Mouse (Mus musculus) embryonic facial prominence, embryonic 11.5 days (tissue): ENCODE results near the gene Ntmt1. TPM values are rescaled to one million over a fixed set of nuclear protein-coding genes. Genes with fewer than 3 reads are reported as not detected.

Experiments
- ATAC-seq: fragments of 200-750 bp; cut with Nextera tagmentation; replicated peaks from 2 replicates; pipeline ENCODE4 v1.8.0; 2017; ENCODE audit warnings: low read depth; ENCODE audit not compliant: insufficient number of reproducible peaks, low FRiP score, low TSS enrichment
- DNase-seq: peaks from one replicate; pipeline ENCODE4 v3.0.0-alpha.2; 2015; ENCODE audit warnings: low spot score
- H3K27ac ChIP-seq: fragments of 300-500 bp; sonication (generic); replicated peaks from 2 replicates; pipeline ENCODE4 v1.5.1; 2014; ENCODE audit warnings: mild to moderate bottlenecking, low read depth, low read length, control low read depth
- H3K27me3 ChIP-seq: fragments of 300-500 bp; sonication (generic); 2 replicates; pipeline ENCODE4 v1.6.1; 2014; ENCODE audit warnings: mild to moderate bottlenecking, low read length, moderate library complexity, mixed read lengths; ENCODE audit not compliant: control insufficient read depth, insufficient read depth
- H3K36me3 ChIP-seq: fragments of 300-500 bp; sonication (generic); replicated peaks from 2 replicates; pipeline ENCODE4 v1.6.1; 2014; ENCODE audit warnings: low read depth, mild to moderate bottlenecking, low read length, moderate library complexity, mixed read lengths; ENCODE audit not compliant: control insufficient read depth, insufficient read depth
- H3K4me1 ChIP-seq: fragments of 300-500 bp; sonication (generic); 2 replicates; pipeline ENCODE4 v1.6.1; 2014; ENCODE audit warnings: low read length, mixed read lengths; ENCODE audit not compliant: control insufficient read depth, insufficient read depth
- H3K4me2 ChIP-seq: fragments of 300-500 bp; sonication (generic); 2 replicates; pipeline ENCODE4 v1.6.1; 2014; ENCODE audit warnings: low read depth, mild to moderate bottlenecking, control low read depth, low read length, moderate library complexity
- H3K4me3 ChIP-seq: fragments of 300-500 bp; sonication (generic); 2 replicates; pipeline ENCODE4 v1.5.1; 2014; ENCODE audit warnings: low read depth, low read length, control low read depth
- H3K9ac ChIP-seq: fragments of 300-500 bp; sonication (generic); replicated peaks from 2 replicates; pipeline ENCODE4 v1.6.1; 2014; ENCODE audit warnings: mild to moderate bottlenecking, control low read depth, low read length
- H3K9me3 ChIP-seq: fragments of 300-500 bp; sonication (generic); replicated peaks from 2 replicates; pipeline ENCODE4 v1.6.1; 2016; ENCODE audit warnings: mild to moderate bottlenecking, low read length, inconsistent platforms, mixed read lengths; ENCODE audit not compliant: control insufficient read depth
- WGBS: fragments of 180-500 bp; shearing (Covaris S2); extraction: QIAGEN DNeasy Blood & Tissue Kit; methylation state at CpG from one replicate; pipeline ENCODE4 v1.1.7; 2014; 5-methylcytosine and 5-hydroxymethylcytosine counted together
- polyA plus RNA-seq: library from polyadenylated mRNA; unstranded; fragments of >200 nt; fragmentation: Nextera tagmentation; extraction: Ambion mirVana; gene quantifications from 2 replicates; pipeline ENCODE4 v1.2.1, GENCODE M21; 2014

Ntmt1 gene
- polyA plus RNA-seq, 1 experiment from 2014 or later, result 98.9 TPM

- Histone ChIP-seq H3K36me3 (no peaks in the 10 kb centered on the region), H3K27me3 (no peaks in the 10 kb centered on the region), H3K4me1 (peaks cover 2% of the 10 kb centered on the region; the same call in 1 of the 2 replicates), H3K27ac (no peak overlapping the region), H3K4me2 (no peak overlapping the region), H3K9me3 (no peaks in the 10 kb centered on the region; the same call in 1 of the 2 replicates), H3K4me3 (no peak overlapping the region), H3K9ac (no peak overlapping the region)
- ATAC-seq, result no peak
- WGBS, result 72% methylated on average over 7 of the region's 7 CpGs
- no peak for DNase-seq
Measured at GRCm38 (mm10) chr2:30767626-30768240, 39.9 kb upstream of the Ntmt1 start.

- Histone ChIP-seq H3K9me3 (no peaks in the 10 kb centered on the region), H3K4me1 (peaks cover 3% of the 10 kb centered on the region; the same call in 1 of the 2 replicates), H3K27me3 (no peaks in the 10 kb centered on the region), H3K4me2 (no peak overlapping the region), H3K27ac (no peak overlapping the region), H3K4me3 (no peak overlapping the region), H3K9ac (no peak overlapping the region), H3K36me3 (no peaks in the 10 kb centered on the region)
- 87% methylated on average over 5 of the region's 5 CpGs for WGBS
- ATAC-seq, result no peak
- DNase-seq, result no peak
Measured at GRCm38 (mm10) chr2:30768529-30768928, 39.1 kb upstream of the Ntmt1 start.

- Histone ChIP-seq H3K36me3 (no peaks in the 10 kb centered on the region), H3K27me3 (no peaks in the 10 kb centered on the region), H3K9ac (no peak overlapping the region), H3K4me2 (no peak overlapping the region), H3K27ac (no peak overlapping the region), H3K4me3 (no peak overlapping the region), H3K4me1 (peaks cover 3% of the 10 kb centered on the region; the same call in 1 of the 2 replicates), H3K9me3 (no peaks in the 10 kb centered on the region)
- ATAC-seq (no peak), DNase-seq (no peak)
- 58% methylated on average over 6 of the region's 6 CpGs for whole genome bisulfite sequencing
Measured at GRCm38 (mm10) chr2:30769187-30769586, 38.4 kb upstream of the Ntmt1 start.

GRCm38 (mm10) chr2:30771368-30771805 lies 36.2 kb upstream of the Ntmt1 start:
- ATAC-seq, result peak; percentile 37; the same call in 1 of the 2 replicates
- WGBS, result 1% methylated on average over 51 of the region's 51 CpGs

GRCm38 (mm10) chr2:30771806-30772460 lies 35.7 kb upstream of the Ntmt1 start:
- peaks cover 3% of the 10 kb centered on the region; the same call in 1 of the 2 replicates for H3K4me1 ChIP-seq
- H3K4me3 ChIP-seq, result peak overlapping the region; percentile 40
- H3K9ac ChIP-seq, result peak overlapping the region; percentile 76
- 8% methylated on average over 19 of the region's 19 CpGs for WGBS
- peak overlapping the region; percentile 69 for H3K27ac ChIP-seq
- peak; percentile 56 for DNase-seq
- peak overlapping the region; percentile 92 for H3K4me2 ChIP-seq
- ATAC-seq, result peak; percentile 30; the same call in 1 of the 2 replicates
- no peaks in the 10 kb centered on the region for H3K27me3 ChIP-seq
- H3K9me3 ChIP-seq, result no peaks in the 10 kb centered on the region
- H3K36me3 ChIP-seq, result no peaks in the 10 kb centered on the region

More at GRCm38 (mm10) chr2:30771368-30771805, 36.2 kb upstream of the Ntmt1 start:
- Histone ChIP-seq H3K4me1 (peaks cover 3% of the 10 kb centered on the region; the same call in 1 of the 2 replicates), H3K4me3 (peak overlapping the region; percentile 40), H3K27ac (peak overlapping the region; percentile 69), H3K9ac (peak overlapping the region; percentile 76), H3K4me2 (peak overlapping the region; percentile 92), H3K36me3 (no peaks in the 10 kb centered on the region), H3K27me3 (no peaks in the 10 kb centered on the region), H3K9me3 (no peaks in the 10 kb centered on the region)
- DNase-seq, result peak; percentile 51

GRCm38 (mm10) chr2:30772581-30773312 lies 34.9 kb upstream of the Ntmt1 start:
- Histone ChIP-seq H3K4me2 (no peak overlapping the region; the same call in 1 of the 2 replicates), H3K9me3 (no peaks in the 10 kb centered on the region), H3K27me3 (no peaks in the 10 kb centered on the region), H3K9ac (peak overlapping the region; percentile 28; the same call in 1 of the 2 replicates), H3K36me3 (no peaks in the 10 kb centered on the region), H3K4me1 (peaks cover 3% of the 10 kb centered on the region; the same call in 1 of the 2 replicates), H3K27ac (peak overlapping the region; percentile 69; the same call in 1 of the 2 replicates), H3K4me3 (no peak overlapping the region)
- 41% methylated on average over 15 of the region's 15 CpGs for WGBS
- ATAC-seq, result no peak
- DNase-seq, result no peak

GRCm38 (mm10) chr2:30773313-30774005 lies 34.2 kb upstream of the Ntmt1 start:
- H3K9ac ChIP-seq, result no peak overlapping the region
- no peak overlapping the region for H3K4me2 ChIP-seq
- ATAC-seq (no peak), DNase-seq (no peak)
- no peaks in the 10 kb centered on the region for H3K9me3 ChIP-seq
- peak overlapping the region; percentile 69; the same call in 1 of the 2 replicates for H3K27ac ChIP-seq
- H3K4me3 ChIP-seq, result no peak overlapping the region
- no peaks in the 10 kb centered on the region for H3K36me3 ChIP-seq
- peaks cover 3% of the 10 kb centered on the region; the same call in 1 of the 2 replicates for H3K4me1 ChIP-seq
- WGBS, result 83% methylated on average over 8 of the region's 8 CpGs
- no peaks in the 10 kb centered on the region for H3K27me3 ChIP-seq
